Mouse (Mus musculus) ES-Bruce4 (cell line): ENCODE measurements around the gene Itgb6. TPM values are rescaled to one million over a fixed set of nuclear protein-coding genes. Genes with fewer than 3 reads are reported as not detected.
A peak's percentile ranks its signal among the peaks of the same experiment; 100 is the strongest.

Experiments used
- H3K27ac ChIP-seq: 2 replicates; pipeline ENCODE4 v1.5.1; 2012; ENCODE audit warnings: low read length, inconsistent platforms; ENCODE audit not compliant: insufficient read depth
- H3K27me3 ChIP-seq: 2 replicates; pipeline ENCODE4 v1.6.1; 2012; ENCODE audit warnings: mild to moderate bottlenecking, low read length, inconsistent platforms; ENCODE audit not compliant: control insufficient read depth, poor library complexity, insufficient read depth, severe bottlenecking
- H3K36me3 ChIP-seq: 2 replicates; pipeline ENCODE4 v1.6.1; 2012; ENCODE audit warnings: inconsistent platforms, mild to moderate bottlenecking, low read length, moderate library complexity; ENCODE audit not compliant: control insufficient read depth, poor library complexity, insufficient read depth, severe bottlenecking
- H3K4me1 ChIP-seq: one replicate; pipeline ENCODE4 v1.8.1; 2011; ENCODE audit warnings: low read length; ENCODE audit not compliant: control insufficient read depth, insufficient read depth
- H3K4me3 ChIP-seq: 2 replicates; pipeline ENCODE4 v1.5.1; 2011; ENCODE audit warnings: low read depth, mild to moderate bottlenecking, low read length
- H3K9ac ChIP-seq: 2 replicates; pipeline ENCODE4 v1.6.1; 2012; ENCODE audit warnings: low read depth, mild to moderate bottlenecking, inconsistent platforms; ENCODE audit not compliant: poor library complexity, severe bottlenecking
- H3K9me3 ChIP-seq: replicated peaks from 2 replicates; pipeline ENCODE4 v1.6.1; 2012; ENCODE audit warnings: mild to moderate bottlenecking, low read length, inconsistent platforms; ENCODE audit not compliant: control insufficient read depth, poor library complexity, insufficient read depth, severe bottlenecking
- CTCF ChIP-seq: IDR thresholded peaks from one replicate; pipeline ENCODE4 v1.8.1; 2011; ENCODE audit warnings: low read depth, low read length
- EP300 ChIP-seq: IDR thresholded peaks from 2 replicates; pipeline ENCODE4 v1.6.1; 2011; ENCODE audit warnings: low read depth, low read length; ENCODE audit not compliant: insufficient read depth
- POLR2A ChIP-seq: IDR thresholded peaks from one replicate; pipeline ENCODE4 v1.8.1; 2011; ENCODE audit warnings: low read length; ENCODE audit not compliant: insufficient read depth
- polyA plus RNA-seq: library from polyadenylated mRNA; stranded (reverse); fragments of >200 nt; gene quantifications from 2 replicates; pipeline ENCODE4 v1.2.4, GENCODE M21; 2011; ENCODE audit warnings: low read depth; ENCODE audit not compliant: missing spikeins, insufficient read depth, insufficient read length

Itgb6 gene
- polyA plus RNA-seq, 1 experiment: 0.28 TPM

GRCm38 (mm10) chr2:60554561-60554960 lies 167.9 kb downstream of the Itgb6 start:
- no peaks in the 10 kb centered on the region for H3K9me3 ChIP-seq
- no peak overlapping the region for H3K9ac ChIP-seq
- no peaks in the 10 kb centered on the region for H3K4me1 ChIP-seq
- no peaks in the 10 kb centered on the region for H3K36me3 ChIP-seq
- H3K27me3 ChIP-seq: no peaks in the 10 kb centered on the region
- no peak overlapping the region for H3K4me3 ChIP-seq
- TF ChIP-seq POLR2A (no peak), EP300 (no peak), CTCF (no peak)
- no peak overlapping the region for H3K27ac ChIP-seq

- Histone ChIP-seq H3K9ac (no peak within 1 kb of the TSS), H3K36me3 (no peaks in the 10 kb centered on the region), H3K27ac (no peak within 1 kb of the TSS), H3K27me3 (no peaks in the 10 kb centered on the region), H3K9me3 (no peaks in the 10 kb centered on the region), H3K4me1 (no peaks in the 10 kb centered on the region), H3K4me3 (peak within 1 kb of the TSS; percentile 30)
- TF ChIP-seq POLR2A (no peak), CTCF (peak; percentile 32), EP300 (no peak)
These were observed 169.4 kb downstream of the Itgb6 start, which contains the start of gene Pla2r1 for GRCm38 (mm10) chr2:60552902-60553682. Gene Pla2r1 (minus strand): TSS chr2:60553308.

DNA sequence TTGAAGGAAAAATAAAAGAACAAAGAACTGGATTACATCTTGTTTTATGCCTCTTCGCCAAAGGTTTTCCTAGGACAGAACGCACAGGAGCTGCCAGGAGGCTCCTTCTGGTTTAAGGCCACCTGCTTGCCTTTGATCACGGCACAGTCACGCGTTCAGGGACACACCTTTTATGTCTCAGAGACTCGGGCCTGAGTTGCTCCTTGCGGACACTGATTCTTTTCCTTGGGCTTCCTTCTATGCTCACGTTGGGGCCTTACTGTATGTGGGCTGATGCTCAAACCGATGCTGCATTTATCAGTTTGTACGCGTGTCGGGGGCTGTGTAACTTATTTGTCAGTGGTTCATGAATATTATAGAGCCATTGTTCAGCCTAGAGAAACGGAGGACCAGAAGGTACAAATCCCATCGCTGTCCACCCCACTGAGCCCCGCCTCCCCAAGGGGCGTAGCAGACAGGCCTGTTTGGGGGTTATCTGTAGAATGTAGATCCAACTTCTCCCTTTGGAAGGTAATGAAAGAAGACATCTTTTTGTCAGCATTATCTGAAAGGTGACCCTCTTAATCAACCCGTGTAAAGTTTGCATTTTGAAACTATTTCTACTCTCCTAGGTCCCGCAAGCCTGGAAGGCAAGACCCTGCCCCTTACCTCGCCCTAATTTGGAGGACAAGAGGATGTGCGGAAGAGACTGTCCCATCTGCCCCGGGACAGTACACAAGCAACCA lies 170.1 kb downstream of the Itgb6 start:
- Histone ChIP-seq H3K4me1 (no peaks in the 10 kb centered on the region), H3K9ac (no peak overlapping the region), H3K27ac (no peak overlapping the region), H3K9me3 (no peaks in the 10 kb centered on the region), H3K27me3 (no peaks in the 10 kb centered on the region), H3K4me3 (peak overlapping the region; percentile 30; the same call in 1 of the 2 replicates), H3K36me3 (no peaks in the 10 kb centered on the region)
- TF ChIP-seq EP300 (no peak), CTCF (no peak)

DNA sequence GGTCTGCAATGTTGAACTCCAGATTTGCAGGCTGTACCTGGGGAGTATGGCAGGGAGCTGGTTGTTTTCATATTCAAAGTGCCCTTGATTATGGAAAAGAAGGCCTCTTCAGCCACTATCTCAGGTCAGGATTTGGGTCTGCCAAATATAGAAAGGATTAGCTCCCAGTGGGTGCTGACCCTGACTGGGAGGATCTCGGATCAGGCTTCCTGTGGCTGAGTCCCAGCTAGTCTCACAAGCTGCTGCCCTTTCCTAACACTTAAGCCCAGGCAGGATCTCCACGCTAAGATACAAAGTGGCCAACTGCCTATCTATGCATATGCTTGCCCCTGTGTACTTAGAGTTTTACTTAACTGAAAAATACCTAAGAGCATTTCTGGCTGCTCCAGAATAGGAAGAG lies 170.8 kb downstream of the Itgb6 start:
- Histone ChIP-seq H3K4me3 (no peak overlapping the region), H3K27me3 (no peaks in the 10 kb centered on the region), H3K9me3 (no peaks in the 10 kb centered on the region), H3K4me1 (no peaks in the 10 kb centered on the region), H3K9ac (no peak overlapping the region), H3K36me3 (no peaks in the 10 kb centered on the region), H3K27ac (no peak overlapping the region)
- TF ChIP-seq POLR2A (no peak), CTCF (no peak), EP300 (no peak)

DNA sequence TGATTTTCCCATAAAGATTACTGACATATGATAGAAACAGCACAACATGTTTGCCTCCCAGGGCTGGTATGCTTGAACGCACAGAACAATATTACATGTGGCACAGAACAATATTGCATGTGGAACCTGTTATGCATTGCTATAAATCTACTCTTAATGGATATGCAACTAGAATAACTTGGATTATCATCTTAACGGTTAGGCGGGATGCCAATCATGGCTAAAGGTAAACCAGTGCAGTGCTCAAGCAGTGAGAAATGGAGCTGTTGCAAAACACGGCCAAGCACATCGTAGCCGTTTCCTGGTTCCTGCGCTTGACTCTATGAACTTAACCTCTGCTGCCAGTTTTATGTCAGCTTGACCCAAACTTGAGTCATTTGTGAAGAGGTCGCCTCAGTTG lies 171.9 kb downstream of the Itgb6 start:
- no peaks in the 10 kb centered on the region for H3K9me3 ChIP-seq
- H3K4me1 ChIP-seq: no peaks in the 10 kb centered on the region
- no peak overlapping the region for H3K27ac ChIP-seq
- TF ChIP-seq EP300: no peak
- TF ChIP-seq CTCF: no peak
- H3K36me3 ChIP-seq: no peaks in the 10 kb centered on the region
- no peaks in the 10 kb centered on the region for H3K27me3 ChIP-seq
- no peak overlapping the region for H3K4me3 ChIP-seq
- no peak overlapping the region for H3K9ac ChIP-seq

GRCm38 (mm10) chr2:60549851-60550250 lies 172.6 kb downstream of the Itgb6 start:
- no peak overlapping the region for H3K4me3 ChIP-seq
- H3K27ac ChIP-seq: no peak overlapping the region
- TF ChIP-seq CTCF: no peak
- TF ChIP-seq POLR2A: no peak
- TF ChIP-seq EP300: no peak
- no peak overlapping the region for H3K9ac ChIP-seq
- H3K36me3 ChIP-seq: no peaks in the 10 kb centered on the region
- no peaks in the 10 kb centered on the region for H3K27me3 ChIP-seq
- no peaks in the 10 kb centered on the region for H3K4me1 ChIP-seq
- no peaks in the 10 kb centered on the region for H3K9me3 ChIP-seq

Other genes starting within 250 kb of the Itgb6 start
- gene Pla2r1, start 169.3 kb downstream of the Itgb6 start, polyA plus RNA-seq: 0.61 and 0.84 TPM in 2 replicates
- 174 and 205 TPM in 2 replicates for gene Rbms1, start 240.5 kb upstream of the Itgb6 start, polyA plus RNA-seq